Mouse (Mus musculus) duodenum, adult 2 months (tissue): Measurements from ENCODE around the gene Arl1. TPM values are rescaled to one million over a fixed set of nuclear protein-coding genes. Genes with fewer than 3 reads are reported as not detected.

Experiments
- polyA plus RNA-seq: library from polyadenylated mRNA; depleted of rRNA; stranded (reverse); fragments of >200 nt; gene quantifications from 2 replicates; pipeline ENCODE4 v1.2.3, GENCODE M21; 2012; ENCODE audit warnings: low replicate concordance; rRNA removed

The Arl1 gene
- polyA plus RNA-seq, result 8.3 and 16.6 TPM in 2 replicates

DNA sequence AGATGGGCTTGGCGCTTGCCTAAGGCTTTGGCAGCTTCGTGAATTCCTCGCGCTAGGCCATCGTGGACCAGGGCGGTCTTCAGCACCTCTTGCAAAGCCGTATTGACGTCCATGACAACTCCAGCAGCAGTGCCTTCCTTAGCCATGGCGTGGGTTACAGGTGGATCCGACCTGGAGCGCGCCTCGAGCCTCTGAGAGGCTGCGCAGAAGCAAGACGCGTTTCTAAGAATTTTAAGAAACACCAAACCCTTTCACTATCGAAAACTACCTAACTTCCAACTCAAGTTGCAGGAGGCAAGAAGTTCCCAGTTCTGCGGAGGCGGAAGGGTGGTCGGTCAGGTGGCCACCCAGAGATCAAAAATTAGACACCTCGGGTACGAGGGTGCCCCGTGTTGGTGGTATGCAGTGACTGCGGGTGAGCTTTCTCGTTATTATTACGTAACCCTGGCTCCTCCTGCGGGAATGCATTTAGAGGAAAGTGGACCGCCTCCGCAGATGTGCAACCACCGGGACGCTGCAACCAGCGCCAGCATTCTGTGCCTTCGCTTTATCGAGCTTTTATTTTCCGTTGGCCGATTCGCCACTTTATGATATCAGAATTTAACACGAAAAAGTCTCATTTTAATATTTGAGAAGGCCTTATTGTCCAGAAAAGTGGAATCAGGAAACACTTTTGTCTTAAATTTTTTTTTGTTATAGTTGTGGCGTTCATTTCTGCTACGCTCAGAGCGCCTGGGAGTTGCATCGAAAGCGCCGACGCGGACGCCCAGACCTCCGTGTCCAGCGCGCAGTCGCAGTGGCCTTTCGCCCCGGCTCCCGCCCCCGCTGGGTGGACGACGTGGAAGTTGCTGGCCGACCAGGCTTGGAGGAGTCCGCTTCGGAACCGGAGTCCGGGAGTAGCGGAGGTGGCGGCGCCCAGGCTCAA is at the start of gene Arl1:
Arl1 (plus strand) TSS at position 288 of the 925 bp plus-strand sequence.

DNA sequence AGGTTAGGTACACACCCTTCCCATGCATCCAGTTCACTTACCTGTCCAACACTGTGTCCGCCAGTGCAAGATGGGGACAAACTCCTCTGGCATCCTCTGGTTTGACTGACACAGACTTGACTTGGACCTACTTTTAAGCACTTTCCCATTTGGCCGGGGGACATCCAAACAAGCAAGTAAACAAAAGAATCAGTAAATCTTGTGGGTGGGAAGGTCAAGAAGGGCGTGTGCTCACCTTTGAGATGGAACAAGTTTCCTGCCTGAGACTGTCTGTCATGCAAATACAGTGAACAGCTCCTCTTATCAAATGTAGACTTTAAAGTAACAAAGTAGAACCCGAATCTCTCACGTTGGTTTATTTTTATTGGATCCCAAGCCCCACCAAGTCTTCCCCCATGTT is 45.7 kb upstream of the Arl1 start, which contains the start of gene Spic:
Spic (minus strand) TSS at position 91 of the 400 bp plus-strand sequence.

Other genes with a start within 250 kb of the Arl1 start
- gene Chpt1, start 226.8 kb upstream of the Arl1 start, polyA plus RNA-seq, result 109 and 177 TPM in 2 replicates
- not detected in 2 replicates for gene Mybpc1, start 125.7 kb upstream of the Arl1 start, polyA plus RNA-seq
- 0.07 TPM in 1 of 2 replicates, not detected in the other for gene Spic, start 45.8 kb upstream of the Arl1 start, polyA plus RNA-seq
- gene Utp20, start 95.9 kb downstream of the Arl1 start, polyA plus RNA-seq, result 0.64 and 1.0 TPM in 2 replicates
- gene Slc5a8, start 155.1 kb downstream of the Arl1 start, polyA plus RNA-seq, result 4.0 TPM in 1 of 2 replicates, not detected in the other